Mouse (Mus musculus) left cerebral cortex, adult 18-20 months (tissue): ENCODE data around the gene Veph1. TPM values are rescaled to one million over a fixed set of nuclear protein-coding genes. Genes with fewer than 3 reads are reported as not detected.

Experiments
- DNase-seq, 2 experiments: peaks; one replicate each; pipeline ENCODE4 v3.0.0; 2021 to 2022; ENCODE audit warnings: low spot score in 2 of 2, mixed read lengths in 1 of 2
- total RNA-seq, 2 experiments: library from RNA; stranded (reverse); gene quantifications; 2 replicates each; pipeline ENCODE4 v1.2.3; 2021

Gene Veph1
- total RNA-seq, 2 experiments from 2014 or later, result 0.19 TPM; not detected in 1

DNA sequence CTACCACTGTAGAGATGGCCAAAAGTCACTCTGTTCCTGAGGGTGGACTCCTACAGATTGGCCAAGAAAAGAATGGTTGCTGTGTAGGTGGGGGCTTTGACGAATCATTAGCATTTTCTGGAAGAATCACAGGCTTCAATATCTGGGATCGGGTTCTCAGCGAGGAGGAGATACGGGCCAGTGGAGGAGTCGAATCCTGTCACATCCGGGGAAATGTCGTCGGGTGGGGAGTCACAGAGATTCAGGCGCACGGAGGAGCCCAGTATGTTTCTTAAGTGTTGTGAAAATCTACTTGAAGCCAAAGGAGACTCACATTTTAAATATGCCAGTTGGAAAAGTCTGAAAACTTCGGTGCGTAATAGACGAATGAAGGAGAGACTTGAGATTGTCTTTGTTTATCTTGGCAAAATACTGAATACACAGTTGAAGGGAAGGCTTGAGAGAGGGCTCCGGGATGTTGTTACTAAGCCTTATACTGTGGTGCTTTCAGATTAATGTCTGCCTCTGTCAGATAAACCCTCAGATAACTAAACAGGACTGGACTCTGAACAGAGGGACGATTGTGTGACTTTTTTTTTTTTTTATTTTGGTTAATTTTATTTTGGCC lies 71.6 kb downstream of the Veph1 start:
- DNase-seq, result no peak

DNA sequence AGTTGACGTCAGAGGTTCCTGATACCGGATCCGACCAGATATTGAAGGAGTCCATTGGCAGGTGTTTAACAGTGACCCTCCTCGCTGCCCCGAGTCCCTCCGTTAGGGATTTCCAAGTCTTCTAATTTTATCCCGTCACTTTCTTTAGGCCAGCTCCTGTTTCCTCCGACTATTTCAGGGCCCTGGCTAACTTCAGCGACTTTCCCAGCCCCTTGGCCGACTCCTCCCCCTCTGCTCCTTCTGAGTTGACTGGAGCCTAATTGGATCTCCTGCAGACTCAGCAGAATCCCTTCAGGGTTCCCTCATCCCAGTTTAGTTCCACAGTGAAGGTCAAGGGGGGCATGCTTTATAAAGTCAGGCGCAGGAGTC lies 75.4 kb downstream of the Veph1 start:
- no peak for DNase-seq

DNA sequence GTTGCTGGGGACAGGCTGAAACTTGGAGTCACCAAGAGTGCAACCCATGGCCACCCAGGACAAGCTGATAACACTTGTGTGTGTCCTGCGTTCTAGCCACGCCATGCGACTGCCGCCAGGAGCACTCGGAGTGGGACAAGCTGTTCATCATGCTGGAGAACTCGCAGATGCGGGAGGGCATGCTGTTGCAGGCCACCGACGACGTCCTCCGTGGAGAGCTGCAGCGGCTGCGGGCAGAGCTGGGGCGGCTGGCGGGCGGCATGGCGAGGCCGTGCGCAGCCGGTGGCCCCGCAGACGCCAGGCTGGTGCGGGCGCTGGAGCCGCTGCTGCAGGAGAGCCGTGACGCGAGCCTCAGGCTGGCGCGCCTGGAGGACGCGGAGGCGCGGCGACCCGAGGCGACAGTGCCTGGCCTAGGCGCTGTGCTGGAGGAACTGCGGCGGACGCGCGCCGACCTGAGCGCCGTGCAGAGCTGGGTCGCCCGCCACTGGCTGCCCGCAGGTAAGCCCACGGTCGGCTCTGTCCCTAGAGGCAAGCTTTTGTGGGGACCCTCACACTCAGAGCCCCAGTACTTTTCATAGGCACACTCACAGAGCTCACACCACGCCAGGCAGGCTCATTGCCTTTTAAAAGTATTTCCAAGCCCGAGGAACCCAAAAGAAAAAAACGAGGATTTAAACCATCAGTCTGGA lies 75.9 kb downstream of the Veph1 start:
- DNase-seq, result peak; percentile 32 to 58

DNA sequence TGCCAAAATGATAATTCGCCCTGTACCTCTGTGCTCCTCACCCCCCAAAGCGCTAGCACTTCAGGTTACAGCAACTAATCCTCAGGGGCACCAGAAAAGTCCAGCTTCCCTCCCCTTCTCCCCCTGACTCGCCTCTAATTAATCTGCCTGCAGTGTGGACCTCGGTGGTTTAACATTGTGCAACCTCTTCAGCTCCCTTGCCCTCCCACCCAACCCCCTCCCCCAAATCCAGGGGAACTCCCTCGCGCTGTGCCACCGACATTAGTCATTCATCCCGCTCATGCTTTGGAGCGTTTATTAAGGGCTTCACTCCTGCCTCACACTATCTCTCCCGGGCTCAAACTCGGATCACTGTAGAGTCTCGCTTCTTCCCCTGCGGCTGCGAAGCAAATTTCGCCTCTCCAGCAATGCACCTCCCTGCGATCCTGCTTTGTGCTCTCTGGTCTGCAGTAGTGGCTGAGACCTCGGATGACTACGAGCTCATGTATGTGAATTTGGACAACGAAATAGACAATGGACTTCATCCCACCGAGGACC lies 76.9 kb downstream of the Veph1 start, which contains the start of gene Ptx3:
TSS of gene Ptx3 (plus strand) at position 256 of the 537 bp plus-strand sequence.
- DNase-seq, result no peak

DNA sequence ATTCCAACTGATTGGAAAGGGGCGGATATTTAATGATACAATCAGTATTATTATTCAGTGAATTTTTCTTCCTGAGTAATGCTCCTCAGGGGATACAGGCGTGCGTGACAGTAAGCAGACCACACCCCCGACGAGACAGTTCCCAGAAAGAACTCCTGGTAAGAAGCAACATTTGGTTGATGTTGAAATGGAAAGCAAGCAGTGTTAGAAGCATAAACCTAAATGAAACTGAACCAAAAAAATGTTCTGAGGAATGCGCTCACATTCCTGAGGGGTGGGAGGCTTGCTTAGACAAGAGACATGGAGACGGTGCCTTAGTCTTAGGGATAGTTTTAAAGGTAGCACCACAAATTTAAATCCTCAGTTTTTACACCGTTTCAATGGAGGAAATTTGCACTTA lies 80.9 kb downstream of the Veph1 start:
- DNase-seq, result no peak

DNA sequence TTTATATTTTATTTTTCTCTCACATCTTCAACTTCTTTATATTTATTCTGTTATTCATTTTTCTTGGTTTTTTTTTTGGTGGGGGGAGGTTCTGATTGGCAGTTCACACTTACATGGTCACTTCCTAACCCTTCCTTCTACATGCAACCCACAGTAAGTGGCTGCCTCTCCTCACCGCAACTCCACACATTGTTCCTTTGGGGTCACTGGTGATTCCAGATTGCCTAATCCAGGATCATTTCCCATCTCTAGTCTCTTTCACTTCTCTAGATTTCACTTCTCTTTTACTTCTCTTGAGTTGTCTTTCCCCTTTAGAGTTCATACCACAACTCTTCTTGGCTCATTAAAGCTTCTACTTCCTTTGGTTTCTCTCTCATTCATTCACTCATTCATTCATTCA lies 83.1 kb downstream of the Veph1 start:
- no peak for DNase-seq

DNA sequence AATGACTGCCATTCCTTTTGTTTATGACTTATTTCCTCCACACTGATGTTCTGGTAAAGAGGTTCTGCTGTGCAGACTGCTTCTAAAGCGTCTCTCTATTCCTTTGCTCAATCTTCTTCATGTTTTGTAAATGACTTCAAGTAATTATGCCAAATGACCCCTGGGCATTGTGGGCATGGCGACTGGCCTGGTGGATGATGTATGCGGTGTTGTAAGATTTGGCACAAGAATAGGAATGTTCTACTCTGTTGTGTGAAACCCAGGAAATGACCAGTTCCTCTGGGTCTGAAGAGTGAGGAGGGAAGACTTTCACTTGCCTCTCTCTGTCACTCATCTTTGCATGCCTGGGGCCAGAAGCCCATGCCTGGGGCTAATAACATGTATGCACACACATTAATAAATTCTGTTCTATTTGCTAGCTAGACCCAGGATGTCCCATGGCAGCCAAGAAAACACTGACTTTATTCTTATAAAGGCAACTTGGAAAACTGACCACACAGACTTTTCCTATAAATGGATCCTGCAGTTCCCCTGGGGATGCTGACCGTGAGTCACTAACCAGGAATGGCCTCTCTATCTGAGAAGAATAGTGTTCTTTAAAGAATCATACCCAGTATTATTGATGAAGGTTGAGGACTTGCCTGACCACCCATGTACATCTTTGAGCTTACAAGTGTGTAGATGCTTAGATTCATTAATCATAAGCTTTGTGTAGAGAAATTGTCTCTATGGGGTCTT lies 87.6 kb downstream of the Veph1 start:
- no peak for DNase-seq

DNA sequence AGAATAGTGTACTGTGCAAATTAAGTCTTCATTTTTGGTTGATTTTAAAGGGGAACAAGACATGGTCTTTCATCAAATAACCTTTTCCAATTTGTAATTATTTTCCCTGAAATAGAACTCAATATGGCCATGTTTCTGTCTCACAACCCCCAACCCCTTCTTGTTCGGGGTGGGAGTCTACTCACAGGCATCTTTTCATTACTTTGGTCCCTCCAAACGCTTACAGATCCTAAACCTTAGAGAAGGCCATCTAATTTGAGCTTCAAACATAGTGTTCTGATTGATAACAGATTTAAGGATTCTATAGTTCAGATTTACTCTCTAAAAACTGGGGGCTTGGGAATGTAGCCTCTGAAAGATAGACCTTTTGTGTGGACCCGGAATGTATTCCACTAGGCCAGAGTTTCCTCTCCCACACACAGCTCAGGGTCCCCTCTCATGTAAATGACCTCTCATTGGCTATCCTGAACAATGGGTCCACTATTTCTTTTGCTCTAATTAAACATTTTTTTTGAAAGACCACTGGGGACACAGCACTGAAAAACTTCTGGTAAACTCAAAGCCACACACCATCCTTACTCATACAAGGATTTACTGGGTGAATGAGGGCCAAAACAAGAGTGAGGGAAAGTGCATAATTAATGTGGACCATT lies 102.6 kb downstream of the Veph1 start:
- DNase-seq, result no peak

DNA sequence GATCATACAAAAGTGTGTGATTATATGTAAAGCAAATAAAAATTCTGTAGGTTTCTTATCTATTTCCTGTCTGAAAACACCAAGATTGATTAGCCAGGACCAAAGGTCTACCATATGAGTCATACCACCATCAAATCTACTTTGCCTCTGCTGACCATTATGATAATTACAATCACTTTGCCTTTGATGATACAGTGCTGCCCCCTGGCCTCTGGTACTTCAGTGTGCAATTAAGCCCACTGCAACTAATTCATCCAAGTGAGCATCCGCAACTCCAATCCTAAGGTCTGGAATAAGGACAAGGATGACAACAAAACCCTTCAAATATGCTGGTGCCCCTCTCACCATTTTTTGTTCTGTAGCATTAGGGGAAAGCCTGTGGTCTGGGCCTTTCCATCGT lies 117.0 kb downstream of the Veph1 start:
- no peak for DNase-seq

DNA sequence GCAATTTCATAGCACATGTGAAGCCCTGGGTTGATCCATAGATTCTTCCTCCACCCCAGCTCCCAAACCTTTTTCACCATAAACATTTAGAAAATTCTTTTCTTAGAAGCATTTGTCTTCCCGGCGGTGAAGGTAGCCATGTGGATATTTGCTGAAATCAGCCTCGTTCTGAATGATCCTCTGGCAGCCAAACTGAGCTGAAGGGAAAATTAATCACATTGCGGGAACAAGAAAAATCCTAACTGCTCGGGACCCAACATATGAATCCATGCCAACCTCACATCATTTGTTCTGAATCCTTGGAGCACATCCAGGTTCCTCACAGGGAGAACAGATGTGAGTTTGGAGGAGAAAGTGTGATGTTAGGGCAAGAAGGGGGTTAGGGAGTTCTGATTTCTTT lies 123.7 kb downstream of the Veph1 start:
- DNase-seq, result no peak

DNA sequence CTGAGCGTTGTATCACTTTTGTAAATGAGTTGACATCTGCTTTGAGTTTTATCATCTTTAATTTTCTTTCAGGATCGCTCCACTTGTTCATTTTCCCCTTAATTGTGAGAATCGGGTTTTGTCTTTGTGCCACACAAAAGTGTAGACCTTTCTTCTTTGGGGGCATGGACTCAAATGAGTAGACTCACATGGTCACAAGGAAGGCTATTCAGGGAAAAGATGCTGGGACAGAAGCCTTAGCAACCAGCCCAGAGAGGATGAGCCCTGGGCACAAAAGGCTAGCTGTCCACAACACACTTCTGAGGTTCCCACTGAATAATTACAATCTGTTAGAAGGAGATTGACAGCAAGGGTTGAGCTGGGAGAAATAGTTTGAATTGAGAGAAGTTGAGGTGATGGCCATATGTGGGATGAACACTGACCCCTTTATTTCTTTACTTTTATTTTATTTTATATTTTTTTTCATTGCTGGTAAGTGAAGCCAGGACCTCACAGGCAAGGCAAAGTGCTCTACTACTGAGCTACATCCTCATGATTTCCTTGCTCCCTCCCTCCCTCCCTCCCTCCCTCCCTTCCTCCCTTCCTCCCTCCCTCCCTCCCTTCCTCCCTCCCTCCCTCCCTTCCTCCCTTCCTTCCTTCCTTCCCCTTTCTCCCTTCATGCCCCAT lies 126.6 kb downstream of the Veph1 start:
- DNase-seq, result no peak

DNA sequence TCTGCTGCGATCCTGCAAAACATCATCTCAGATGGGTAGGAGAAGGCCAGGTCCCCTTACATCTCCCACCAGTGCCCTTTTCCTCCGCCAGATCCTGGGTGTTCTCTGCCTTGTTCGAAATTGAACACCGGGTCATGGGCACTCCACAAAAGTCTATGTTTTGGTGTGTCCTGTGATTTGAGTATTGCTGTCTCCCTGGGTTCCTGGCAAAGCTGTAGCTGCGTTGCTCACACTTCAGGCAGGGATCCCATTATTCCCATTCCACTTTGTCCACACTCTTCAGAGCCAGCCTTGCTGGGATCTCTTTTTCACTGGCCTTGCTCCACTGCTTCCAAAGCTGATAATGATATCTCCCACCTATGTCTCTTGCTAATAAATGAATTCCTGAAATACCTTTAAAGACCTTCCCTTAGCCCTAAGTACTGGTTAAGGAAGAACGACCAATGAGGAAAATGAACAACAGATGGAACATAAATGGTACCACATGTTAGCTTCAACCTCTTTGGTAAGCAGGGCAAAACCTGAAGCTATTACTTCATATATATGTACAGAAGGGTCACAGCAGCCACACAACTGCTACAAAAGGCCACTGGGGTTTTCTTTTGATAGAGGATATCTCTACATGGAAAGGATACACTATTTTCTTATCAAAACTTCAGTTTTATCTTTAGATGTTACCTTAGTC lies 129.9 kb downstream of the Veph1 start:
- DNase-seq, result no peak

DNA sequence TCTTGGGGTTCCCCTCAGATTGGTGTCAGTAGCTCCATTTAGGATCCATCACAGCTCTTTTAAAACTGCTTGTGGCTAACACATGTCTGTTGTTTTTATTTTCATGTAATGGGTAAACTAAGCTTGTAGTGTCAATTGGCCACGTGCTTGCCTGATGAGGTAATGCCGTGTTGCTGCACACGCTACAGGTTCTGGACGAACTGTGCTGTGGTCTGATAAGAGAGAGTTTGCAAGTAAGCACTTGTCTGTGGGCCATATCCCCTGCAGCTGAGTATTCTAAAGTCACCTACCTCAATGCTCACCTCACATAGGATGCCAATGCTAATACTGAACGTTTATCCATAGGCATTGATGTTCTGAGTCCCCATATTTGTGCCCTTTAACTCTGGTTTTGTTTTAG lies 131.6 kb downstream of the Veph1 start:
- DNase-seq, result no peak

DNA sequence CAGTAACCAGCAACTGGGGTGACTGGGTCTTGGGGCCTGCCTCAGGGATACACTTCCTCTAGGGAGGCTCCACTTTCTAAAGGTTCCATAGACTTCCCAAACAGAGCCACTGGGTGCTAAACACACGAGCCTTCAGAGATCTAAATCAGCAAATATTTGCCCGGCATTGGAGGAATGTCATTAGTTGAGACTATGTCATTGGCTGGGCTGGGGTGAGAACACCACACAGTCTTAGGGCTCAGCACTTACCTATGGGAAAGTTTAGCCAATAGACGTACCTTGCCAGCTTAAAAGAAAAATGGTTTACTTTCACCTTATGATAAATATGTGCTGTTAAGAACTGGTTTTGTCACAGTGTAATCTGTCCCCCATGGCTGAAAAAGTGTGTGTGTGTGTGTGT lies 132.1 kb downstream of the Veph1 start:
- no peak for DNase-seq

DNA sequence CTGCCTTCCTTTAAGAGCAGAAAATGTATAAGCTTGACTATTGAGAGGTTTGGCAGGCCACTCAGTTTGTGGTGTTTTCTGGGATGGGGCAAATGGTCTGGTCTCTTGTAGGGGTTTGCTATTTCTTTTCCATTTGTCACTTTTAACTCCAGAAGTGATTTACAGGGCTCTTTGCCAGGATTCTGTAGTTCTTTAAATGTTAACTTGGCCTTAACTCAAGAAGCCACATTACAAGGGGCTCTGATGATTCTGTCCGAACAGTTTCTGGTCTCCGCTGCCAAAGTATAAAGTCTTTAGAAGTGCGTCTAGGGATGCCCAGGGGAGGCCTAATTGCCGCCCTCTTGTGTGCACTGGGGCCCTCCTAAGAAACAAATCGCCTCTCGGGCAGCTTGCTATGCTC lies 134.0 kb downstream of the Veph1 start:
- DNase-seq, result no peak

DNA sequence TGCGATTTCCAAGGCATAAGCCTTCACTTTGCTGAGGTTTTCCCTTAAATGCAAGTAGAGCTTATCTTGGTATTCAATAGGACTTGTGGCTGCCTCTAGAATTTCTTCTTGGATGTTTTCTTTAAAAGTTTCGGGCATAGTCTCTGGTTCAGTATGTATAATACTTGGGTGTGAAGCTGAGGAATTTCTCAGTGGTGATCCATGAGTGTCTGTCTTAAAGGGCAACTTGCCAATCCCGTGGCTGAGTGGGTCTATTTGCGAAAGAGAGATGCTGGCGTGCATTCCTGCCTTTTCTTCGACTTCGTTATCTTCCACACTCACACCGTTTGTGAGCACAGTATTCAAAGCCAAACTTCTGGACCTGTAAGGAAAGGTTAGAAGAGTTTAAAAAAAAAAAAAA lies 138.7 kb downstream of the Veph1 start:
- no peak for DNase-seq

DNA sequence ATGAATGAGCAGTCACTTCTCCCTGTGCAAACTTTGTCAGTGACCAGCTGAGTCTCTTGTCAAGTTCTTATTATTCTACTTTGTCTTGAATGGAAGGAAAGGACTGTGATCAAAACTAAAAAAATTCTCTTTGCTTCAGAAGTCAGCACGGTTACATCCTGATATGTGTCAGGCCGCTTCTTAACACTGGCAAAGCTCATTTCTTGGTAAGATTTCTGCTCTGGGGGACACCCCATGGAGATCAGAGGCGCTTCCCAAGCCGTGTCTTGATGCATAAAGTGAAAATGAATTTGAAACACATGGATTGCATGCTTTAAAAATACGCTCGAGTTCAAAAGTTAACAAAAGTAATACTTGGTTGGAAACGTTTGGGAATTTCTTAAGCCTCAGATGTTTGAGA lies 159.0 kb downstream of the Veph1 start:
- DNase-seq, result no peak

DNA sequence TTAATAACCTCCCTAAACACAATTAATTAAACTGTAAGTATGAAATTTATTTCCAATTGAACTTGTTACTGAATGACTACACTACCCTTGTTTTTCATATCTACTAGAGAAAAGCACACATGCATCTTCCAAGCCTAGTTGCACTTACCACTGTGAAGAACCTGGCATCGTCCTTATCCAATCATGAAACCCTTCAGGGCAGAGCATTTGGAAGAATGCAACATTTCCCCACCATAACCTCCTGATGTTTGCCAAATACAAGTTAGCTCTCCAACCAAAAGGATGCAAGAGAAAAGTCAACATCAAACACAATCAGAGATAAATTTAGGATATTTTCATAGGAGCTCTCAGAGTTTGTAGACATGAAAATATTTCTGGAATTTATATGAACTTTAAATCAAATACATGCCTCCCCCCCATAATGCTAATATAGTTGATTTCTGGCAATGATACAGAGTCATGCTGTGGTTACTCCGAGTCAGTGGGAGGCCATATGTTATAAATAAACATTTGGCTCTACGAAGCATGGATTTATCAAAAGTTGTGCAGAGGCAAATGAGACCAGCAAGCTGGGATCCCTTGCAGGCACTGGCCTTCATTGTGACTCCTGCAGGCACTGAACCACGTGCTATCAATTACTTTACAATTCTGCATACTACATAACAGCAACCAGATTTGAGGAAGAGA lies 165.2 kb downstream of the Veph1 start:
- DNase-seq, result no peak

DNA sequence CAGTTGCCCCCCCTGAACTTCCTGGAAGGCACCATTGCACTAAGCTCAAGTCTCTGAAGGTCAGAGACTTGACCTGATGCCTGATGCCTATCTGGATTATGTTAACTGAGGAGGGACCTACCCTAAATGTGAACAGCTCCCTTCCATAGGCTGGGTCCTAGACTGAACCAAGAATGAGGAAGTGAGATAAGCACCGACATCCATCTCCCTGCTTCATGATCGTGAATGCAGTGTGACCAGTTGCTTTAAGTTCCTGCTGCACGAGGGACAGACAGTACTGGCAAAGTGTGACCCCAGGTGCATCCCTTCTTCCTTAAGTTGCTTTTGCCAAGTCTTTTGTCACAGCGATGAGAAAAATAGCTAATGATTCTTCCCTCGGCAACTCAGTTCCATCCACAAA lies 166.9 kb downstream of the Veph1 start:
- no peak for DNase-seq

DNA sequence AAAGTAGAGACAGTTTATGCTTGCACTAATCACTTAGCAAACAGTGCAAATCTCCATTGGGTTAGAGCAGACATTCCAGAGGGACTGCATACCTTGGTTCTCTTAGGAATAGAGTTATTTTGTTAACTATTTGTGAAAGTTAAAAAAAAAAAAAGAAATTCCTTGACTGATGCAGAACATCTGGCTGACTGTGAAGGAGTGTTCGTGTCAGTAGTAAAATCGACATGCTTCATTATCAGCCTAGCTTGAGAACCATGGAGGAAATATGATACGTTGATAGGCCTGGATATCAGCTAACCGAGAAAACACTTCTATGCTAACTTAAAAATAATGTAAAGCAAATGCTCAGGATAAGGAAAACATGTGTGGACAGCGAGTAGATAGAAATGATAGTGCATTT lies 191.1 kb downstream of the Veph1 start:
- DNase-seq, result no peak
